Mouse (Mus musculus) ES-Bruce4 (cell line): Measurements from ENCODE around the gene Lamtor2. TPM values are rescaled to one million over a fixed set of nuclear protein-coding genes. Genes with fewer than 3 reads are reported as not detected.

Experiments used
- H3K27ac ChIP-seq: 2 replicates; pipeline ENCODE4 v1.5.1; 2012; ENCODE audit warnings: low read length, inconsistent platforms; ENCODE audit not compliant: insufficient read depth
- H3K27me3 ChIP-seq: 2 replicates; pipeline ENCODE4 v1.6.1; 2012; ENCODE audit warnings: mild to moderate bottlenecking, low read length, inconsistent platforms; ENCODE audit not compliant: control insufficient read depth, poor library complexity, insufficient read depth, severe bottlenecking
- H3K36me3 ChIP-seq: 2 replicates; pipeline ENCODE4 v1.6.1; 2012; ENCODE audit warnings: inconsistent platforms, mild to moderate bottlenecking, low read length, moderate library complexity; ENCODE audit not compliant: control insufficient read depth, poor library complexity, insufficient read depth, severe bottlenecking
- H3K4me1 ChIP-seq: one replicate; pipeline ENCODE4 v1.8.1; 2011; ENCODE audit warnings: low read length; ENCODE audit not compliant: control insufficient read depth, insufficient read depth
- H3K4me3 ChIP-seq: 2 replicates; pipeline ENCODE4 v1.5.1; 2011; ENCODE audit warnings: low read depth, mild to moderate bottlenecking, low read length
- H3K9ac ChIP-seq: 2 replicates; pipeline ENCODE4 v1.6.1; 2012; ENCODE audit warnings: low read depth, mild to moderate bottlenecking, inconsistent platforms; ENCODE audit not compliant: poor library complexity, severe bottlenecking
- H3K9me3 ChIP-seq: replicated peaks from 2 replicates; pipeline ENCODE4 v1.6.1; 2012; ENCODE audit warnings: mild to moderate bottlenecking, low read length, inconsistent platforms; ENCODE audit not compliant: control insufficient read depth, poor library complexity, insufficient read depth, severe bottlenecking
- CTCF ChIP-seq: IDR thresholded peaks from one replicate; pipeline ENCODE4 v1.8.1; 2011; ENCODE audit warnings: low read depth, low read length
- EP300 ChIP-seq: IDR thresholded peaks from 2 replicates; pipeline ENCODE4 v1.6.1; 2011; ENCODE audit warnings: low read depth, low read length; ENCODE audit not compliant: insufficient read depth
- POLR2A ChIP-seq: IDR thresholded peaks from one replicate; pipeline ENCODE4 v1.8.1; 2011; ENCODE audit warnings: low read length; ENCODE audit not compliant: insufficient read depth
- polyA plus RNA-seq: library from polyadenylated mRNA; stranded (reverse); fragments of >200 nt; gene quantifications from 2 replicates; pipeline ENCODE4 v1.2.4, GENCODE M21; 2011; ENCODE audit warnings: low read depth; ENCODE audit not compliant: missing spikeins, insufficient read depth, insufficient read length

Gene Lamtor2
- polyA plus RNA-seq, 1 experiment = 151 TPM

DNA sequence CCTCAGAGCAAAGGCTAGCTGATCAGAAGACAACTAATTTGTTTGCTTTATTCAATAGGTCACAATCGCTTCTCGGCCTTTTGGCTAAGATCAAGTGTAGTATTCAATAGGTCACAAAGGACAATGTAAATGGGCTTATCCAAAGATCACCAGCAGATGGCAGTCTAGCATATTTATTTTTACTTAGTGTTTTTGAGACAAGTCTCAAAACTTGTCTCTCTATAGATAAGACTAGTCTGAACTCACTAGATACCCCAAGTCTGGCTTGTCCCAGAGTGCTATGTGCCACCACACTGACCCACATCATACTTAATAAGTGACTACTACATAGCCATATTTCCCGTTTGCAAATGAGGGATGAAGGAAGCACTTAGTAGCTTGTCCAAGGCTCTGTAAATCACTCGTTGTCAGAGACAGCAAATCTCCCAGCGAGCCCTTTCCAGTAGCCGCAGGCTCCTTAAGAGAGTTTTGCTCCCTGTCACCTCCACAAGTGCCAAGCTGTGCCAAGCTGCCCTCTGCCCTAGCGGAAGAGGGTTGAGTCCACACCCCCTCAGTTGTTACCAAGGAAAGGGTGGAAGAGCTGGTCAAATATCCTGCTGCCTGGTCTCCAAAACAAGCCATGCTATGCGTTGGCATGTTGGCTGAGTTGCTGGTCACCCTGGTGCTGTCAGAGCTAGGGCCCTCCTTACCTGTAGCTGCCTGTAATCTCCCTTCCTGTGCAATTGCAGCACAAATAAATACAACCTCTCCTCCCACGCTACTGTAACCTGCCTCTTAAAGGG is 39.3 kb upstream of the Lamtor2 start:
- Histone ChIP-seq H3K4me1 (peaks cover 21% of the 10 kb centered on the region), H3K27me3 (no peaks in the 10 kb centered on the region), H3K27ac (peak overlapping the region; percentile 30; the same call in 1 of the 2 replicates), H3K9ac (no peak overlapping the region), H3K4me3 (no peak overlapping the region), H3K36me3 (peaks cover 17% of the 10 kb centered on the region), H3K9me3 (no peaks in the 10 kb centered on the region)
- no peak for TF ChIP-seq CTCF
- TF ChIP-seq EP300 = no peak
- no peak for TF ChIP-seq POLR2A

DNA sequence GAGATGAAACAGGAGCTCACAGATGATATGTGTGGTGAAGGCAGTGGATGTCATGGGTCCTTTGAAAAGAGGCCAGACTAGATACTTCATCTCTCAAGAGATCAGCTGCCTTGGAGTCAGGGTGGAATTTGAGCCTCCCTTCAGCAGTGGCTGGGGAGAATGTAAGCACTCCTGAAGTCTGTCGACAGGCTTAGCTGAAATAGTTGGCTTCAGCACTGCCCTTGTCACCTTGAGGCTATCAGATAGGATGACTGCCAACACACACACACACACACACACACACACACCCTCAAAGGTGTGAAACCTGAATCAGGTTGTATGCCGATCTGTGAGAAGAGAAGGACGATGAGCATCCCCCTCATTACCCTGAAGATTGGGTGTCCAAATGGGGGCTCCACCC is 38.2 kb upstream of the Lamtor2 start:
- H3K4me3 ChIP-seq = no peak overlapping the region
- no peak for TF ChIP-seq EP300
- TF ChIP-seq CTCF = no peak
- no peak for TF ChIP-seq POLR2A
- H3K36me3 ChIP-seq = peaks cover 25% of the 10 kb centered on the region
- peak overlapping the region; percentile 93 for H3K27ac ChIP-seq
- no peaks in the 10 kb centered on the region for H3K27me3 ChIP-seq
- H3K9me3 ChIP-seq = no peaks in the 10 kb centered on the region
- H3K9ac ChIP-seq = peak overlapping the region; percentile 19
- H3K4me1 ChIP-seq = peaks cover 21% of the 10 kb centered on the region

DNA sequence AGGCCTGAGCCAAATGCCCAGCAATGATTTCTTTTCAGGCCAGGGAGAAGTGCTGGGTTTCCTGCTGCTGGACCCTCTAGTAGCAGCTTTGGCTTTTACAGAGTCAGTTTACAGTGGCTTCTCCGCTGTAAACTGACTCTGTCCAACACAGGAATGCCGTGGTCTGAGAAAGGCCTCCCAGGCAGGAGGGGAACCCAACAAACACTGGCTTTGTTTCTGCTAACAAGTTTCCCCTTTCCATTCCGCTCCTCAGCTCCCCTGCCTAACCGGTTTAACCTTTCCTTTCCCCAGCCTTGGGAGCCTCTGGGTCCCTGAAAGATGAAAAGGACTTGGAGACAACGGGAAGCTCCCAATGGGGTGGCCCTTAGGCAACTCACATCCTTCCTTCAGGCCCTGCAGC is 37.4 kb upstream of the Lamtor2 start:
- H3K4me1 ChIP-seq = peaks cover 21% of the 10 kb centered on the region
- peak overlapping the region; percentile 19; the same call in 1 of the 2 replicates for H3K9ac ChIP-seq
- H3K9me3 ChIP-seq = no peaks in the 10 kb centered on the region
- H3K27me3 ChIP-seq = no peaks in the 10 kb centered on the region
- H3K27ac ChIP-seq = peak overlapping the region; percentile 93
- H3K36me3 ChIP-seq = peaks cover 25% of the 10 kb centered on the region
- no peak overlapping the region for H3K4me3 ChIP-seq
- peak; percentile 70; the same call in 1 of the 2 replicates for TF ChIP-seq EP300
- TF ChIP-seq POLR2A = no peak

DNA sequence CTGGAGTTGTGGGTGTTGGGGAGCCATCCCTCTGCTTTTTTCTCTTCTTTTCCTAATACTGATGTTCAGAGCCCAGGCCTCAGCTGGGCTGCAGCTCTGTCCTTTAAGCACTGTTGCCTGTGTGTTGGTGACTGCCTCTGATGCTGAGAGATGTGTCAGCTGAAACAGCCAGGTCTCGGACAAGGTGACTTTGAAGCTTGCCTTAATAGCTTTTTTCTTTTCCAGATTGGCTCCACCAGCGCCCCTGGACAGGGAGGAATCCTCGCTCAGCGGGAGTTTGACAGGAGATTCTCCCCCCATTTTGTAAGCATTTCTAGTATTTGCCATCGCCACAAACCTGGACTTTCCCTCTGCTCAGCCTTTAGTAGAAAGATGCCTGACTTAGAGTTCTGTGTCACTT is 33.8 kb upstream of the Lamtor2 start:
- Histone ChIP-seq H3K9me3 (no peaks in the 10 kb centered on the region), H3K27me3 (no peaks in the 10 kb centered on the region), H3K4me3 (no peak overlapping the region), H3K27ac (peak overlapping the region; percentile 87), H3K36me3 (peaks cover 51% of the 10 kb centered on the region), H3K9ac (0 out of 2 replicates have a peak overlapping the region, but pooled peaks have one; percentile 11), H3K4me1 (peaks cover 13% of the 10 kb centered on the region)
- TF ChIP-seq POLR2A = no peak
- TF ChIP-seq CTCF = no peak
- TF ChIP-seq EP300 = peak; percentile 85

DNA sequence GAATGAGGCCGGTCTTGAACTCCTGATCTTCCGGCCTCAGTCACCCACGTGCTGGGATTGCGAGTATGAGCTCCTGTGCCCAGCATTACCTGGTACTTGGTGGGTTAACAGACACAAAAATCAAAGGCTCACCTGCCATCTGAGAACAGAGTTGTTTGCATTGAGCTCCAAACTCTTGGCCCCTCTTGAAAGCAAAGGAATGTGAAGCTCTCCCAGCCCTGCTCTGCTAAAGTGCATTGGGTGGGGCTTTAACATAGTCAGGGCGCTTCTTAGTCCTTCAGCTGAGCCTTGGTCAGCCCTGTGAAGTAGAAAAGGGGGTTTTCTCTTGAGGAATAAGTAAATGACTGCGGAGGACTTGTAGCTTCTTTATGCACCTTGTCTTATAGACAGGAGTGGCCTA is 32.9 kb upstream of the Lamtor2 start:
- TF ChIP-seq POLR2A (no peak), EP300 (no peak), CTCF (no peak)
- peaks cover 59% of the 10 kb centered on the region for H3K36me3 ChIP-seq
- H3K9me3 ChIP-seq = no peaks in the 10 kb centered on the region
- no peaks in the 10 kb centered on the region for H3K27me3 ChIP-seq
- peaks cover 6% of the 10 kb centered on the region for H3K4me1 ChIP-seq
- 0 out of 2 replicates have a peak overlapping the region, but pooled peaks have one; percentile 11 for H3K9ac ChIP-seq
- peak overlapping the region; percentile 87 for H3K27ac ChIP-seq
- no peak overlapping the region for H3K4me3 ChIP-seq

DNA sequence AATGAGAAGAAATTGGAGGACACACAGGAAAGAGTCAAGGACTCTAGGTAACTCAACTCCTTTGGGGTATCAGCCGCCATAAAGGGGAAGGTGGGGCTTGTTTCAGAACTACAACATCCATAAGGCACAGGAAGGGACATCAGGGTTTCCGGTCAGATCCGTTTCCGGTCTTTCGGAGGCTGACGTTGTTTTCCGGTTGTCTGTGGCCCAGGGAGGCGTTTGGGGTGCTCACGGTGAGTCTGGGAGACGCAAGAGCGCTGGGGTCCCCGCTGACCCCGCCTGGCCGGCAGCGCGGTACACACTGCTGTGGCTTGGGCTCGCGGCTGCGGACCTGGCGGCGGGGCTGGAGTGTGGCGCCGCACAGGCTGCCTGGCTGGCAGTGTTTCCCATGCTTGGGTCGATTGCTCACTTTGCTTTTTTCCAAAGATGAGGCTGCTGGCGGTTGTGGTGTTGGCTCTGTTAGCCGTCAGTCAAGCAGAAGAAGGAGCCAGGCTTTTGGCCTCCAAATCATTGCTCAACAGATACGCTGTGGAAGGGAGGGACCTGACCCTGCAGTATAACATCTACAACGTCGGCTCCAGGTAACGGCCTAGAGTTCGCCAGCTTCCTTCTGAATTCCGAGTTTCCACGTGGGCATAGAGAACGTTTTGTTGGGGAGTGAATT is 26.7 kb upstream of the Lamtor2 start:
- TF ChIP-seq POLR2A = peak; percentile 17
- no peak for TF ChIP-seq EP300
- no peak for TF ChIP-seq CTCF
- peak overlapping the region; percentile 89 for H3K9ac ChIP-seq

More for the DNA sequence above, 26.7 kb upstream of the Lamtor2 start:
- peaks cover 1% of the 10 kb centered on the region for H3K4me1 ChIP-seq
- H3K36me3 ChIP-seq = peaks cover 46% of the 10 kb centered on the region
- H3K27me3 ChIP-seq = no peaks in the 10 kb centered on the region
- H3K4me3 ChIP-seq = peak overlapping the region; percentile 99
- no peaks in the 10 kb centered on the region for H3K9me3 ChIP-seq
- H3K27ac ChIP-seq = peak overlapping the region; percentile 82
